Mouse (Mus musculus) C2C12 (cell line): ENCODE results near the gene Slc16a6. TPM values are rescaled to one million over a fixed set of nuclear protein-coding genes. Genes with fewer than 3 reads are reported as not detected.

Experiments
- H3K27me3 ChIP-seq: one replicate; pipeline ENCODE4 v1.6.1; 2011; ENCODE audit not compliant: control insufficient read depth, insufficient read depth, insufficient read length
- H3K36me3 ChIP-seq: one replicate; pipeline ENCODE4 v1.6.1; 2011; ENCODE audit not compliant: control insufficient read depth, insufficient read depth
- H3K4me3 ChIP-seq: one replicate; pipeline ENCODE4 v1.5.1; 2011; ENCODE audit warnings: mild to moderate bottlenecking, control low read depth; ENCODE audit not compliant: poor library complexity, insufficient read depth, severe bottlenecking
- H3K79me2 ChIP-seq: one replicate; pipeline ENCODE4 v1.6.1; 2011; ENCODE audit not compliant: control insufficient read depth, insufficient read depth
- H3K79me3 ChIP-seq: one replicate; pipeline ENCODE4 v1.6.1; 2011; ENCODE audit warnings: low read depth, control low read depth
- H3ac ChIP-seq: one replicate; pipeline ENCODE3; 2011; ENCODE audit warnings: low read depth; ENCODE audit not compliant: control insufficient read depth, insufficient read length
- CEBPB ChIP-seq: IDR thresholded peaks from one replicate; pipeline ENCODE4 v1.6.1; 2011; ENCODE audit warnings: low read depth, mild to moderate bottlenecking, control low read depth, moderate library complexity
- CTCF ChIP-seq: IDR thresholded peaks from one replicate; pipeline ENCODE4 v1.5.1; 2011; ENCODE audit not compliant: control insufficient read depth, insufficient read depth, insufficient read length
- FOSL1 ChIP-seq: IDR thresholded peaks from one replicate; pipeline ENCODE4 v1.8.0; 2011; ENCODE audit warnings: mild to moderate bottlenecking, low read length; ENCODE audit not compliant: poor library complexity, insufficient read depth, severe bottlenecking
- MAX ChIP-seq: IDR thresholded peaks from one replicate; pipeline ENCODE4 v1.6.1; 2011; ENCODE audit warnings: mild to moderate bottlenecking, control low read depth
- MYOD1 ChIP-seq: IDR thresholded peaks from one replicate; pipeline ENCODE4 v1.6.1; 2011; ENCODE audit warnings: low read depth; ENCODE audit not compliant: control insufficient read depth, insufficient read length
- MYOG ChIP-seq: IDR thresholded peaks from one replicate; pipeline ENCODE4 v1.6.1; 2011; ENCODE audit not compliant: control insufficient read depth, insufficient read length; ENCODE audit errors: extremely low read depth
- USF1 ChIP-seq: IDR thresholded peaks from one replicate; pipeline ENCODE4 v1.6.1; 2011; ENCODE audit warnings: low read depth, mild to moderate bottlenecking, control low read depth, moderate library complexity
- long read RNA-seq, 2 experiments: library from polyadenylated mRNA; unstranded; transcript quantifications; one replicate each; pipeline ENCODE4 v2.0.0; 2019 to 2020
- polyA plus RNA-seq: library from polyadenylated mRNA; unstranded; fragments of >200 nt; fragmentation: generic; extraction: Trizol; gene quantifications from one replicate; pipeline ENCODE4 v1.2.1, GENCODE M21; 2012; ENCODE audit warnings: missing spikeins

The Slc16a6 gene
- polyA plus RNA-seq = 1.2 TPM
- long read RNA-seq, experiment 1 = 0 reads
- long read RNA-seq, experiment 2, full-length matches to known transcripts = 7 of 12 reads
- long read RNA-seq, experiment 2, partial matches to known transcripts = 0 of 12 reads
- long read RNA-seq, experiment 2, other reads (novel, unspliced or antisense) = 5 of 12 reads

GRCm38 (mm10) chr11:109473171-109474085 is at the start of gene Slc16a6, which contains the start of gene Arsg:
Slc16a6 (minus strand) TSS chr11:109473598.
Arsg (plus strand) TSS chr11:109473374.
- H3K79me2 ChIP-seq = no peaks in the 10 kb centered on the region
- no peaks in the 10 kb centered on the region for H3K27me3 ChIP-seq
- no peaks in the 10 kb centered on the region for H3K79me3 ChIP-seq
- H3ac ChIP-seq = peak within 1 kb of the TSS; percentile 63
- TF ChIP-seq MYOG = no peak
- peak; percentile 22 for TF ChIP-seq MAX
- TF ChIP-seq MYOD1 = no peak
- H3K36me3 ChIP-seq = no peaks in the 10 kb centered on the region
- peak within 1 kb of the TSS; percentile 34 for H3K4me3 ChIP-seq

GRCm38 (mm10) chr11:109520958-109521357 is 47.6 kb upstream of the Slc16a6 start:
- H3ac ChIP-seq = no peak overlapping the region
- H3K36me3 ChIP-seq = no peaks in the 10 kb centered on the region
- H3K79me3 ChIP-seq = no peaks in the 10 kb centered on the region
- no peaks in the 10 kb centered on the region for H3K79me2 ChIP-seq
- TF ChIP-seq FOSL1 (no peak), MYOD1 (no peak), CEBPB (no peak), CTCF (no peak), USF1 (no peak), MYOG (no peak), MAX (no peak)
- no peaks in the 10 kb centered on the region for H3K27me3 ChIP-seq
- H3K4me3 ChIP-seq = no peak overlapping the region

DNA sequence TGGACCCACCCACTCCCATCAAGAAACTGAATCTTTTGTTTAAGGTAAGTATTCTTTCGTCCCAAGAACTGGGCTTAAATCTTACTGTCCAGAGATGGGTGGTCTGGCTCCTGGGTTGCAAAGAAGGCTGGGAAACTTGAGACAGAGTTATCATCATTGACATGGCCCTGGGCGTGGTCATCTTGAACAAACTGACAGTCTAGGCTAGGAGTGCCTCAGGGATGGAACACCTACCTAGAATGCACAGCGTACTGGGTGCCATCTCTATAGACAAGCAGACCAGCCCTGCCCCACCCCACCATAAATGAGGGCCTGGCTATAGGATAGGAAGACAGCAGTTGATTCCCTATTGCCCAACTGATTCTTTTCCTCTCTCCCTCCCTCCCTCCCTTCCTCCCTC is 44.4 kb upstream of the Slc16a6 start:
- Histone ChIP-seq H3ac (no peak overlapping the region), H3K79me2 (no peaks in the 10 kb centered on the region), H3K27me3 (no peaks in the 10 kb centered on the region), H3K79me3 (no peaks in the 10 kb centered on the region), H3K36me3 (no peaks in the 10 kb centered on the region), H3K4me3 (no peak overlapping the region)
- TF ChIP-seq CTCF = no peak
- TF ChIP-seq USF1 = no peak

DNA sequence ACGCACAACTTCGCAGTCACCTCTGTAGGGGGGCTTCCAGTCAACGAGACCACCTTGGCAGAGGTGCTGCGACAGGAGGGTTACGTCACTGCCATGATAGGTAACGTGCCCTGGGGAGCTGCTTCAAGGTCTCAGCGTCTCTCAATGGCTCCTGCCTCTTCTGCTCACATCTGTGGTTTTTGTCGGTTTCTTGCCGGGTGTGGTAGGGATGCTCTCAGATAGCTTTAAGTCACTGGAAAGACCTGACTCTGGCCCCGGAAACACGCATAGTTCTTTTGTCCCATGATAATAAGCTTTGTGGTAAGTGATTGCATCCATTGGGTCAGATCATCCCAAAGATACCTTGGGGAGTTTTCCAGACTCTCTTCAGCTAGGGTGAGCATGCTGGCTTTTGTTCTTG is 43.9 kb upstream of the Slc16a6 start:
- H3ac ChIP-seq = no peak overlapping the region
- no peaks in the 10 kb centered on the region for H3K79me2 ChIP-seq
- TF ChIP-seq CEBPB (no peak), MAX (no peak), CTCF (no peak), FOSL1 (no peak), MYOD1 (no peak), MYOG (no peak), USF1 (no peak)
- no peaks in the 10 kb centered on the region for H3K27me3 ChIP-seq
- H3K79me3 ChIP-seq = no peaks in the 10 kb centered on the region
- no peak overlapping the region for H3K4me3 ChIP-seq
- H3K36me3 ChIP-seq = no peaks in the 10 kb centered on the region

- no peak for TF ChIP-seq MYOG
- no peak for TF ChIP-seq CEBPB
- TF ChIP-seq MYOD1 = no peak
- no peak for TF ChIP-seq FOSL1
- no peak for TF ChIP-seq USF1
- no peak for TF ChIP-seq CTCF
- TF ChIP-seq MAX = no peak
- H3K36me3 ChIP-seq = no peaks in the 10 kb centered on the region
- H3K79me3 ChIP-seq = no peaks in the 10 kb centered on the region
- no peak overlapping the region for H3K4me3 ChIP-seq
- H3ac ChIP-seq = no peak overlapping the region
- H3K79me2 ChIP-seq = no peaks in the 10 kb centered on the region
- no peaks in the 10 kb centered on the region for H3K27me3 ChIP-seq
These were observed 40.7 kb upstream of the Slc16a6 start for GRCm38 (mm10) chr11:109514064-109514612.
